Mouse (Mus musculus) granulocyte monocyte progenitor cell, adult 5-6 weeks (primary cell): ENCODE data around the gene Btbd35f28. TPM values are rescaled to one million over a fixed set of nuclear protein-coding genes. Genes with fewer than 3 reads are reported as not detected.
"Not testable (repeated sequence)": the region's sequence is repeated elsewhere in the genome, so short reads cannot be mapped to it uniquely, and the experiment has no call there.

Experiments used
- ATAC-seq: replicated peaks from 2 replicates; pipeline ENCODE4 v1.8.0; 2016; ENCODE audit warnings: mild to moderate bottlenecking, moderate TSS enrichment, inconsistent platforms; ENCODE audit not compliant: poor library complexity, severe bottlenecking
- total RNA-seq, 2 experiments: library from RNA; stranded (forward) in 1 of 2; stranded (reverse) in 1 of 2; fragments of 200-712, 200-1000 nt in 1 of 2; fragments of >200 nt in 1 of 2; fragmentation: Nextera tagmentation in 1 of 2; gene quantifications; 2 replicates each; pipeline ENCODE4 v1.2.3; 2014 to 2017

Gene Btbd35f28
- total RNA-seq (2014; fragmentation: Nextera tagmentation) (not detected in 2 replicates), total RNA-seq (2017) (not detected in 2 replicates)

GRCm38 (mm10) chrX:4196276-4196675 is at the start of gene Btbd35f28:
Btbd35f28 (plus strand) TSS chrX:4196576.
- not testable (repeated sequence) for ATAC-seq

Other genes with a start within 250 kb of the Btbd35f28 start
- not detected in 2 replicates for gene Btbd35f16, start 239.6 kb upstream of the Btbd35f28 start, total RNA-seq (2014; fragmentation: Nextera tagmentation)
- gene Btbd35f16, start 239.6 kb upstream of the Btbd35f28 start, total RNA-seq (2017): not detected in 2 replicates
- not detected in 2 replicates for gene Btbd35f3, start 158.9 kb upstream of the Btbd35f28 start, total RNA-seq (2014; fragmentation: Nextera tagmentation)
- not detected in 2 replicates for gene Btbd35f3, start 158.9 kb upstream of the Btbd35f28 start, total RNA-seq (2017)
- gene Btbd35f20, start 94.7 kb downstream of the Btbd35f28 start, total RNA-seq (2014; fragmentation: Nextera tagmentation): not detected in 2 replicates
- gene Btbd35f20, start 94.7 kb downstream of the Btbd35f28 start, total RNA-seq (2017): not detected in 2 replicates
- not detected in 2 replicates for gene Btbd35f17, start 174.1 kb downstream of the Btbd35f28 start, total RNA-seq (2014; fragmentation: Nextera tagmentation)
- gene Btbd35f17, start 174.1 kb downstream of the Btbd35f28 start, total RNA-seq (2017): not detected in 2 replicates